Mouse (Mus musculus) mature B cell (primary cell): Measurements from ENCODE around the gene Map3k7.

Experiments used
- in situ Hi-C: fragments of 300-500 bp; cut with MboI; formaldehyde crosslinking; loops from 2 replicates; pipeline ENCODE4 v1.14.3; 2019

Gene Map3k7

DNA sequence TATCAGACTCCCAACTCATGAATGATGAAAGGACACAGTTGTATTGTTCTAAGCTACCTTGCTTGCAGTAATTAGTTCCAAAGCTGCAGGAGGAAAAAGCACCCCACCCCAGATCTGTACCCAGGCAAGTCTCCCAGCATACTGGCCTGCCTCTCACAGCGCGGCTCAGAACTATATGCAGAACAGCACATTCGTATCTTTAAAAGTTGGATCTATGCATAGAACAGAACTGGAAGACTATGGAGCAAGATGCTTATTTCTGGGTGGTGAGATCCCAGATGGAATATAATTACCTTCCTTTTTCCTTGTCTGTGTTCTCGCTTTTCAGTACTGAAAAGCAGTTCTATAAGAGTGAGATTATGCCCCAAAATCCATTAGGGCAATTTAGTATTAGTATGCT, 96.8 kb downstream of the Map3k7 start:
- in situ Hi-C loops, result no loop called here

GRCm38 (mm10) chr4:32062381-32063059, 98.6 kb downstream of the Map3k7 start:
- in situ Hi-C loops, result no loop called here

DNA sequence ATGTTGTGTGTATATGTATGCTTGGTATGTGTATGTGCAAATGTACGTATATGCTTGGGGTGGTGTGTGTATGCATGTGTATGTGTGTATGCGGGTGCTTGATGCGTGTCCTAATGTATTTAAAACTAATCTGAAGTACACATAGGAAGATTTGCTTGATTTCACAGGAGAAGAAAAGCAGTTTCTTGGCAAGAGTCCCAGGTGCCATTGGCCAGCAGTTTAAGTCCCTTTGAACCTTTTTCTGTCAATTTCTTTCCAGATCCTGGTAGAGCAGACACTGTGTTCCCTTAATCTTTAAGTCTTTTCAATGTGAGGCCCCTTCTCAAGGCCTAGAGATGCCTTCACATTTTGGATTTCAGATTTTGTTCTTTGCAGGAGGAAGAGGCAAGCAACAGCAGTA, 99.4 kb downstream of the Map3k7 start:
- in situ Hi-C loops, result no loop called here
